Mouse (Mus musculus) forelimb bud, embryonic 11.5 days (tissue): ENCODE measurements around the gene Psmb11.

Experiments used
- DNase-seq: peaks from one replicate; pipeline ENCODE4 v3.0.0-alpha.2; 2012; ENCODE audit warnings: low read depth, low spot score

Gene Psmb11

GRCm38 (mm10) chr14:54640946-54641304, 19.7 kb downstream of the Psmb11 start, which contains the start of gene Gm17606:
Gene Gm17606 (plus strand): TSS chr14:54640952.
- DNase-seq = no peak

DNA sequence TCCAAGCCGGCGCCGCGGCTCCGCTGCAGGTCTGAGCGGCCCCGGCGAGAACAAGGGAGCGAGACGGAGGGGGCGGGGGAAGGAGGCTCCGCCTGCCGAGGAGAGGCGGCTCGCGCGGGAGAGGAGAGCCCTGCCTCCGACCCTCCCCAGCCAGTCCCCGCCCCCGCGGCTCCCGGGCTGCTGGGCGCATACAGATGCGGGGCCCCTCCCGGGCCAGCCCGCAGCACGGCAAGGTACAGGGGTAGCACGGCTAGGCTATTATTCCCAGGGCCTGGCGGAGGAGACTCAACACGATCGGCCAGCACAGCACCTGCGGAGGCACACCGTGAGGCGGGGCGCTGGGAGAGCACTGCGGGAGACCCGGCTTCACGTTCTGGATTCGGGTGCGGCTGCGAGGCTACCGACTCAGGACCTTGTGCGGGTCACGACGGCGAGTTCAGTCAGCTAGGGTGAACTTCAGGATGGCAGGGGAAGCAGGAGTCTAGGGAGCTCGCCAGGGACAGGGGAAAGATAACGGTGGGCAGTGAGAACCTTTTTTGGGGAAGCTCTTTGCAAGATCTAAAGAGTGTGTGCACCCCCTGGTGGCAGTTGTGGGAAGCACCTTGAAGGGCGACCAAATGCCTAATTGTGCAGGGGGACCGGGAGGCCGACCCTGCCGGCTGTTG, 20.2 kb downstream of the Psmb11 start, which contains the start of gene Cdh24:
TSS of gene Cdh24 (minus strand) at position 60 of the 665 bp plus-strand sequence.
- DNase-seq = peak; percentile 91

DNA sequence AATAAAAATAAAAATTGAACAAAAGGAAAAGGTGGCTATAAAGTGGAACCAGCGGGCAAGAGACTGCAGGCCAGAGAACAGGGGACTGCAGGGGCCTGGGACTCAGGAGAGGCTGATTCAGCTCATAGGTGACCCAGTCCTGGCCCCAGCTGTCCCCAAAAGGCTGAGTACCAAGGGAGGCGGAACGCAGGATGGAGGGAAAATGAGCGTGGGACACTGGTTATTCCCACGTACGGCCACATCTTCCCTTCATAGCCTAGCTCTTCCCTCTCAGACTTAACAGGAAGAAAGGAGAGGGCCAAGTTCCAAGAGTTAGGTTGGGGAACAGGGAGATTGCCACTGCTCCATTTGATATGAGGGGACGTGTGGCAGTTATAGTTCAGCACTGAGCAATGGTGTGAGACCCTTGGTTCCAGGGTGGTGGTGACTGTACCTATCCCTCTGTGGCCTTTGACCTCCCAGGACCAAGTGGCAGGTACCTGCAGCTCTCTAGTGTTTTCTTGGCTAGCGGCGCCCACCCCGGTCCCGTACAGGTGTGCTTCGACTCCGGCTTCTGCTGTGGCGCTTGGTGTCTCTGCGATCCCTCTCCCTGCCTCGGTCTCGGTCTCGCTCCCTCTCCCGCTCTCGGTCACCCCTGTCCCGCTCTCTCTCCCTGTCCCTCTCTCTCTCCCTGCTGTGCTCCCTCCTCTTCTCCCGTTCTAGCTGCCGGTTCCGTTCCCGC, 21.2 kb downstream of the Psmb11 start:
- DNase-seq = no peak

DNA sequence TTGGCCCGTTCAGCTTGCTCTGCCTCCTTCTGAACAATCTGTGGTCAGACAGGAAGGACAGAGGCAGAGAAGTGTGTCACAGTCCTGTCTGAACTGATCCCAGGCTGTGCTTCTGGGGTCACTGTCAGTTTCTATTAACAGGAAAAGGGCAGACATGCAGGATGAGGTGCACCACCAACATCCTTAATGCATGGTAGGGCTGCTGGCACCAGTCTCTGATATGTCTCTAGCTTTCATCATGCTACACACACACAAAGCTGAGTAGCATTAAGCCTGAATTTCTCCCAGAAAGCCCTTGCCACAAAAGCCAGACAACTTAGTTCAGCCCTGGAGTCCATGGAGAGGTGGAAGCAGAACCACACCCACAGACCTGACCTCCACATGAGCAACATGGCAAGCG, 21.8 kb downstream of the Psmb11 start:
- no peak for DNase-seq

DNA sequence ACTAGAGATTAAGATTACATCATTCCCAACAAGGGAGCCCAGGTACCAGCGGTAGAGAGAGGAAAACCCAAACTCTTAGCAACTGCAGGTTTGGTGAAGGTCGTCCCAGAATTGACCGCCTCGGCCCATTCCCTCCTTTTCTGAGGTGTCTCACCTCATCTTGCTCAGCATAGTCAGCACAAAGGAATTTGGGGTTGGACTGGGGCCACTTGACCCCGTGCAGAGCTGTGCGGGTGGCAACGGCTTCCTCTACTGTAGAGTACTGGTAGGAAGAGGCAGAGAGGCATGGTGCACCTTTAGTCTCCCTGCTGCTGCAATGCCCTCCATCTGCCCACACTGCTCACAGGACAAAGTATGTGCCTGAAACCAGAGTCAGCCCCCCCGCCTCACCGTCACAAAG, 23.1 kb downstream of the Psmb11 start:
- DNase-seq = no peak

DNA sequence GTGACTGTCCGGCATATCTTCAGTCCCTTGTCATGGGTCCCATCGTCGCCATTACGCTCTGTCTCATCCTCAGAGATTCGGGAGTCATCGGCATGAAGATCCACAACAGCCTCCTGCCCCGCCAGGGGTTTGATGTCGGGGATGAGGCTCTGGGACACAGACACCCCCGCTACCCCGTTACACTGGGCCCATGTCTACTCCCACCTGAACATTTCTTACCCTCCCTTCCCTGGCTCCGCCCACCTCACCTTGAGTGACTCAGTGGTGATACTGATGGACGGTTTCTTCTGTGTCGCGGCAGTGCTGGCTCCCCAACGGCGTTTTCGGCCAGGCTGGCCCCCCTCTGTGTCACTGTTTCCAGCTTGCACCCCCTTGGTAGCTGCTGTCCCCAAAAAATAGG, 25.2 kb downstream of the Psmb11 start:
- no peak for DNase-seq

GRCm38 (mm10) chr14:54646898-54647636, 25.8 kb downstream of the Psmb11 start:
- DNase-seq = no peak

DNA sequence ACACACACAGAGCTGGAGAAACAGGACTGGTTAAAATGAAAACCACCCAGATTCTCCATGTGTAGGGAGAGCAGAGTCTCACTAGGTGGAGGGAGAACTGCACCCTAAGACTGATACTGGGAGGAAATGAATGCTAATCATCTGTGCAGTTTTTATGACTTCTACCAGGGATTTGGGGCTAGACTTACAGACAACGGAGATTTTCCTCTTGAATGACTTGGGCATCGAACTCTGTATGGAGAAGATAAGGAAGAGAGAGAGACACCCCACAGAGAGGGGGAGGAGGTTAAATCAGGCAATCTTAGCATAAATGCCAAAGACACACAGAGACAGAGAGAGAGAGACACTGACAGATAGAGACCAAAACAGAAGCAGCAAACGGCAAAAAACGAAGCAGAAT, 26.7 kb downstream of the Psmb11 start:
- no peak for DNase-seq

- DNase-seq = peak; percentile 95
Measured at GRCm38 (mm10) chr14:54650621-54651454, 29.6 kb downstream of the Psmb11 start.

DNA sequence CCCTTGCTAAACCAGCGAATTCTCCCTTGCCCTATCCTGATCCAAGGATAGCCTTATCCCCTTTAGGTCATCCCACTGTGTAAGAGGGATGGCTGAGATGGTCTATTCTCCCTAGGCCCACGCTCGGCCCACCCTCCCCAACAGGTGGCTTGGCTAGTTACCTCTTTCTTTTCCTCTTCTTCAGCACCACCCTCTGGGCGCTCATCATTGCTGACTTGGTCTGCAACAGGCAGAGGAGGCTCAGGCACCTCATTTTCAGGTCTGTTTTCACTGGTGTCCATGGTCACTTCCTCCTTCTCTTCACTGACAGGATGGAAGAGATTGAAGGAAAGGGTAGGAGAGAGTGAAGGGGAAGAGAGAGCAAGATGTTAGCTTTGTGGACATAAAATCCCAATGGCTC, 30.3 kb downstream of the Psmb11 start:
- DNase-seq = no peak

- DNase-seq = no peak
Measured at GRCm38 (mm10) chr14:54652787-54653186, 31.6 kb downstream of the Psmb11 start.

- DNase-seq = peak; percentile 87
Measured at GRCm38 (mm10) chr14:54653496-54653895, 32.3 kb downstream of the Psmb11 start.

GRCm38 (mm10) chr14:54660009-54660408, 38.8 kb downstream of the Psmb11 start:
- peak; percentile 65 for DNase-seq

DNA sequence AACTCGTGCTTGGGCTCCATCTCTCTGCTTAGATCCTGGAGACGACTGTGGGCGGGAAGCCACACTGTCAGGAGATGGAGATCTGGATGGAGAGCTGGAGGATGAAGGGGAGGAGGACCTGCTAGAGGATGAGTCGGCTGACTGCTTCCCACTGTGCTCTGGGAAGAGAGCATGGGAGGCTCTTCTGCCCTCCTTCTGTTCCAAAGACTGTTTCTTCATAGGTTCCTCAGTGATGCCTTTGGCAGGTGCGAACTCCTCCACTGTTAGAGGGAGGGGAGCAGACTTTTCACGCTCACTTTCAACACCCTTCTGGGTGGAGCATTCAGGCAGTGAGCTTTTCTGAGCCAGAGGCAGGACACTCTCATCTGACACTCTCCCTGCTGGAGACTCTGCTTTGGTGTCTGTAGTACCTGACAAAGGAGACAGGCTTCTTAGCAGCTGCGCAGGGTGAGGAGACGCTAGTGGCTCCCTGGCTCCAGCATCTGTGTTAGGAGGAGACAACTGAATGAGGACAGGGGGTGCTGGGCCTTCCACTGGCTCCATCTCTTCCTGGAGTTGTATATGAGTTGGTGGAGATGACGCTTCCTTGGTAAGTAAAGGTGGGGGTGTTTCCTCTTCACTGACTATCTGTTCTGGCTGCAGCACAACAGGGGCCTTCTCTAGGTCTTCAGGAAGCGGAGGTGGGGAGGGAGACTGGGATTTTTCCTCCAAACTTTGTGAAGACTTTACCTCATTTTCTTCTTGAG, 43.4 kb downstream of the Psmb11 start:
- DNase-seq = no peak

DNA sequence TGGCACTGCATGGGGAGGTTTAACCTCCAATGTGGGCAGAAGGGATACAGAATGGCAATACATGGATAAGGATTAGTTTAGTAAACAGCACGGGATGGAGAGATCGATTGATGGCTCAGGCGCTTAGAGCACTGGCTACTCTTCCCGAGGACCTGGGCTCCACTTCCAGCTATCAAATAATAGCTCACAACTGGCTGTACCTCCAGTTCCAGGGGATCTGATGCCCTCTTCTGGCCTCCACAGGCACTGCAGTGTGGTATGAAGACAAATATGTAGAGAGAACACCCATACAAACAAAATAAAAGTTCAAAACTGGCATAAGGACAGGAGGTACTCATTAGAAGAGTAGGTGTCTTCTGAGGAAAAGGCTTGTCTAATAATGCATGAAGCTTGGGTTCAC, 48.1 kb downstream of the Psmb11 start:
- no peak for DNase-seq

- DNase-seq = no peak
Measured at GRCm38 (mm10) chr14:54674317-54674716, 53.1 kb downstream of the Psmb11 start.

DNA sequence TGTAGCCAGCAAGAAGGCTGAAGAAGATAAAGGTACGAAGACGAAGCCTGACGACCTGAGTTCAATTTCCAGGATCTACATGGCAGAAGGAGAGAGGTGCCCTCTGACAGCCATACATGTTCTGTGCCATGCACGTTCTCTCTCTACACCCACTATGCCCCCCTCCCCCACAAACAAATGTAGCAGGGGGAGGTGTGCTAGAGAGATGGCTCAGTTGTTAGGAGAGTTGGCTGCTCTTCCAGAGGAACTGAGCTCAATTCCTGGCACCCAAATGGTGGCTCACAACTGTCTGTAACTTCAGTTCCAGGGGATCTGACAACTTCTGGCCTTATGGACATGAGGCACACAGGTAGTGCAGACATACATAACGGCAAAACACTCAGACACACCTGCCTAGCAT, 55.1 kb downstream of the Psmb11 start:
- no peak for DNase-seq

GRCm38 (mm10) chr14:54678657-54679304, 57.5 kb downstream of the Psmb11 start:
- no peak for DNase-seq
